Mouse (Mus musculus) gastrocnemius, postnatal 10 days (tissue): Measurements from ENCODE around the gene Gimap5. TPM values are rescaled to one million over a fixed set of nuclear protein-coding genes. Genes with fewer than 3 reads are reported as not detected.
A peak's percentile ranks its signal among the peaks of the same experiment; 100 is the strongest.

Source experiments
- DNase-seq: peaks from one replicate; pipeline ENCODE4 v3.0.0; 2021; ENCODE audit warnings: mixed read lengths
- total RNA-seq, 2 experiments: library from RNA; stranded (reverse); gene quantifications; 2 replicates each; pipeline ENCODE4 v1.2.3; 2021

Gimap5 gene
- total RNA-seq, 2 experiments from 2014 or later = 4.9 to 7.4 TPM

GRCm38 (mm10) chr6:48739780-48740055, 6.3 kb upstream of the Gimap5 start:
- no peak for DNase-seq

DNA sequence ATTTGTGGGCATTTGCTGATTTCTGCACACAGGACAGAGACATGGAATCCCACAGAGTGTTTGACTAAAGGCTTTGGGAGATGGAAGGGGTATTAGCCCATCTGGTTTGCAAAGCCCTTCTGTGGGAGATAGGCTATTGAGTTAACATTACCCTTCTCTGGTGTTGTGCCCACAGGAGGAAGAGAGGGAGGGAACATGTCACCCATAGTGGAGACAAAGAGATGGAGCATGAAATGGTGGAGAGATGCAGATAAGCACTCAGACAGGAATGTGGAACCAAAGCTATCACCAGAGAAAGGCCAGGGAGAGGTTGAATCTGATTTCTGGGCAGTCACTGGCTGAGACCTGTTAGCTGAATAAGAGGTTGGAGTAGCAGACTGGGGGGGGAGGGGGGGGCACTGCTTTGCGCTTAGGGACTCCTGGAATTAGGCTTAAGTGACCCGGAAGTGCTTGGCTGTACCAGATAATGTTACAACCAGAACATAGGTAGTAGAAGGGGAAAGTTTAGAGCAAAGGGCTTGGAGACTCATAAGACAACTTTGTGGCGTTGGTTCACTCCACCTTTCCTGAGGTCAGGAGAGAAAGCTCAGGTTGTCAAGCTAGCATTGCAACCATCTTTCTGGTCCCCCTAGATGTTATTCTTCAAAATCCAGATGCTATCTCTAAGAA, 5.4 kb upstream of the Gimap5 start:
- no peak for DNase-seq

GRCm38 (mm10) chr6:48741273-48741672, 4.7 kb upstream of the Gimap5 start:
- DNase-seq = no peak

DNA sequence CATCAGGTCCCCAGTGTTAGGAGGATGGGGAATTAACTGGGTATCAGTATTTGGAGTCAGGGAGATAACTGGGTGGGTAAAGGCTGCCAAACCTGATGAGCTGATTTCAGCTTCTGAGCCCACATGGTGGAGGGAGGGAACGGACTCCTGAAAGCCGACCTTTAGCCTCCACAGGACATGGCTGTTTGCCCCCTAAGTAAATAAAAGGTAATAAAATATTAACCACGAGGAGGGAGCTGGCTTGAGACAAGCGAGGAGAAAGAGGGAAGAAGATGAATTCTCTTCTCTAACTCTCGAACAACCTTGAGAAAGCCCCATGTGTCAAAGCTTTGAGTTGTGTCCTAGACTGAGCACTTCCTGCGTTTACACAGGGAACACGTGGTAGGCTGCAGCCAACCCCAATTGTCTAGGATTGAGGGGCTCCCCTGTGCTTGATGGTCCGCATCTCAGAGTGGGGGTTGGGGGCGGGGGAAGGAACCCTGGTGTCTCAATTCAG, 4.2 kb upstream of the Gimap5 start:
- no peak for DNase-seq

DNA sequence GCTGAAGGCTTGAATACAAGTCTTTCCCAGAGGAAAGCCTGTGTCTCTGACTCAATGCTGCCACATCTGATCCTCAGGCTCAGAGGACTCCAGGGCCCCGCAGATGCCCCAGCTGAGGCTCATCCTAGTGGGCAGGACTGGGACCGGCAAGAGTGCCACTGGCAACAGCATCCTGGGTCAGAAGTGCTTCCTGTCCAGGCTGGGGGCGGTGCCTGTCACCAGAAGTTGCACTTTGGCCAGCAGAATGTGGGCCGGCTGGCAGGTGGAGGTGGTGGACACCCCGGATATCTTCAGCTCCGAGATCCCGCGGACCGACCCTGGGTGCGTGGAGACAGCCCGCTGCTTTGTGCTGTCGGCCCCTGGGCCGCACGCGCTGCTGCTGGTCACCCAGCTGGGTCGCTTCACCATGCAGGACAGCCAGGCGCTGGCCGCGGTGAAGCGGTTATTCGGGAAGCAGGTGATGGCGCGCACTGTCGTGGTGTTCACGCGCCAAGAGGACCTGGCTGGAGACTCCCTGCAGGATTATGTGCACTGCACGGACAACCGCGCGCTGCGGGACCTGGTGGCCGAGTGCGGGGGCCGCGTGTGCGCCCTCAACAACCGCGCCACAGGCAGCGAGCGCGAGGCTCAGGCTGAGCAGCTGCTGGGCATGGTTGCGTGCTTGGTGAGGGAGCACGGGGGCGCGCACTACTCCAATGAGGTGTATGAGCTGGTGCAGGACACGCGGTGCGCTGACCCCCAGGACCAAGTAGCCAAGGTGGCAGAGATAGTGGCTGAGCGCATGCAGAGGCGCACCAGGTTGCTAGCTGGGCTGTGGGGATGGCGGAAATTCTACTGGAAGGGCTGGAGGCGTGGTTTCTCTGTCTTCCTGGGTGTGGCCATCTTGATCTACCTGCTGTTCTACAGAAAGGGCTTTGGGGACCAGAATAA, 3.3 kb upstream of the Gimap5 start:
- no peak for DNase-seq

DNA sequence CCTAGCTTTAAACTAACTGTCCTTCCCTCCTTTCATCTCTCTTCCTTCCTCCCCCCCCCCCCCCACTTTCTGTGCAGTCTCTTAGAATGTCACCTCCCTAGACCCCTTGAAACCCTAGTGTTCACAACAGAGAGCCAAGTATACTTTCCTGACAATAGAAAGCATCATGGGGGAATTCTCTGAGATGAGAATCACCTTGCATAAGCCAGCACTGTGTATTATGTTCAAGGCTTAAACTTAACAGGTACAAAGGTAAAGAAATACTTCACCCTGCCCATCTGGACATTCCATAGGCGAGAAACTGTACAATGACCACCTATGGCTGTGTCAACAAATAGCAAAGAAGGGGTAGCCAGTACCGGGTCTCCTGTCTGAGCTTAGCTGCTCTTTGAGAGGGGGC, 507 bp upstream of the Gimap5 start:
- DNase-seq = no peak

GRCm38 (mm10) chr6:48747091-48747966, 1.3 kb downstream of the Gimap5 start:
- DNase-seq = no peak

GRCm38 (mm10) chr6:48763567-48764270, 17.7 kb downstream of the Gimap5 start:
- DNase-seq = no peak

- no peak for DNase-seq
Measured at GRCm38 (mm10) chr6:48764496-48764895, 18.5 kb downstream of the Gimap5 start.

GRCm38 (mm10) chr6:48768178-48768869, 22.3 kb downstream of the Gimap5 start:
- DNase-seq = no peak

- DNase-seq = no peak
Measured at GRCm38 (mm10) chr6:48768933-48769332, 22.9 kb downstream of the Gimap5 start.

DNA sequence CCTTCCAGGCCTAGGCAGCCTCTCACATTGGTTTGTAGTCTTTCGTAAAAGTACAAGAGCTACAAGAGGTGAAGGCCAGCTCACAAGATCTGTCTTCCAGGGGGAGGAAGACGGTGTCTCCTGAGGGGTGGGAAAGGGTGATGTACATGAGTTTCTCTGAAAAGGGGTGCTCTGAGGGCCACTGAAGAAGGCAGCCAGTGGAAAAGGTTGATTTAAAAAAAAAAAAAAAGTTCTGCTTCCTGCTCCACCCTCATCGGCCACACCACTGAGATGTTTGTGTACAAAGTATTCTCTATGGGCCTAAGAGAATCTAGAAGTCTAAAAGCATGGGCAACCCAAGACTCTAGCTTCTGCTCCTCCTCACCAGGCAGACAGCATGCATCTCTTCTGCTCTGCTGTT, 24.7 kb downstream of the Gimap5 start, which contains the start of gene Gimap3:
Gene Gimap3, minus strand, starts transcription at position 156 of the 400 bp plus-strand sequence.
- DNase-seq = no peak

DNA sequence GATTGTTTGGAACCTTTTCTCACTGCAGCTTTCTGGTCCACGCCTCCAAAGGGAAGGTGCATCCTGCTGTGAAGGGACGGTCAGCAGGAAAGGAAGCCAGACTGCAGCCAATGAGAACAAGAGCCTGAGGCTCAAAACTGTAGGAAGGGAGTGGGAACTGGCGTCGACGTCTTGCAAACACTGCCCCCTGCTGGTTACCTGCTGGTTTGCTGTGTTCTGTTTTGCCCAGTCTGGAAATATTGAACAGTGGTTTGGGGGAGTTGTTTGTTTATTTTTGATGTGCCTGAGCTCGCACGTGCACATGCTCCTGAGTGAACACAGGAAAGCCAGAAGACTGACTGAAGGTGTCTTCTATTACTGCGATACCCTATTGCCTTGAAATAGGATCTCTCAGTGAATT, 26.0 kb downstream of the Gimap5 start:
- DNase-seq = peak; percentile 86

- no peak for DNase-seq
Measured at GRCm38 (mm10) chr6:48784406-48784805, 38.4 kb downstream of the Gimap5 start.

GRCm38 (mm10) chr6:48785189-48785588, 39.2 kb downstream of the Gimap5 start:
- DNase-seq = no peak

GRCm38 (mm10) chr6:48785601-48786000, 39.6 kb downstream of the Gimap5 start:
- no peak for DNase-seq

GRCm38 (mm10) chr6:48787867-48788266, 41.9 kb downstream of the Gimap5 start:
- no peak for DNase-seq

GRCm38 (mm10) chr6:48801897-48802296, 55.9 kb downstream of the Gimap5 start:
- DNase-seq = no peak

DNA sequence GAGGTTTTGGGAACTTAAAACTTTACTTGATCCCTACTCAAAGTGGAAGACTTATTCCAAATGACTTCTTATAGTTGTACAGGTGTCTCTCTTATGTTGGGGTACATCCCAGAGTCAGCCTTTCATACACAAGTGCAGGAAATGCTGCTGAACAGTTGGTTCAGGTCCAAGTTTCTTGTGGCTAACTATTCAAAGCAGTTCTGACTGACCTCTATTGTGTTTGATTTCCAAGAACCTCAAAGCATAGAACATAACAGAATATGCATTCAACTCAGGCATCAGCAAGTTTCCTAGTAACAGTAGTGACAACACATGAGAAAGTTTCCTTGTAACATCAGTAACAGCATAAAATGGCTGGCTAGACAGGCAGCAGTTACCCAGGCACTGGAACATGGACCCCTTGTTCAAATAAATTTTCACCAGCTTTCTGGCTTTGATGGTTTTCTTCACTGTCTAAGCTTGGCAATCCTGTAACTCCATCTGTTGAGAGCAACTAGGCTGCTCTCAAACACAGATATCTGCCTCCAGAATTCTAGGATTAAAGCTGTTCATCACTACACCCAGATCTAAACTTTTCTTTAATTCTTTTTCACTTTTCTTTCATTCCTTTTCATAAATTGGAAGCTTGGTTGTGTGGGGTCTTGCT, 57.5 kb downstream of the Gimap5 start:
- DNase-seq = no peak
